Mouse (Mus musculus) testis, adult 2 months (tissue): ENCODE measurements around the gene Tsnax. TPM values are rescaled to one million over a fixed set of nuclear protein-coding genes. Genes with fewer than 3 reads are reported as not detected.

Experiments
- H3K27ac ChIP-seq: fragments of 200-500 bp; 2 replicates; pipeline ENCODE4 v1.5.1; 2012; ENCODE audit warnings: low read depth, low read length; ENCODE audit not compliant: control insufficient read depth, insufficient read depth
- H3K27me3 ChIP-seq: fragments of 200-500 bp; 2 replicates; pipeline ENCODE4 v1.6.1; 2012; ENCODE audit warnings: mild to moderate bottlenecking, low read length, moderate library complexity; ENCODE audit not compliant: control insufficient read depth, insufficient read depth
- H3K36me3 ChIP-seq: fragments of 200-500 bp; 2 replicates; pipeline ENCODE4 v1.6.1; 2012; ENCODE audit warnings: mild to moderate bottlenecking, low read length; ENCODE audit not compliant: control insufficient read depth, insufficient read depth
- H3K4me1 ChIP-seq: fragments of 200-500 bp; 2 replicates; pipeline ENCODE4 v1.6.1; 2012; ENCODE audit warnings: low read length; ENCODE audit not compliant: control insufficient read depth, insufficient read depth
- H3K4me3 ChIP-seq: fragments of 200-500 bp; 2 replicates; pipeline ENCODE4 v1.5.1; 2012; ENCODE audit warnings: low read depth, mild to moderate bottlenecking, low read length, moderate library complexity, mixed read lengths; ENCODE audit not compliant: control insufficient read depth
- CTCF ChIP-seq: fragments of 200-500 bp; IDR thresholded peaks from 2 replicates; pipeline ENCODE4 v1.5.1; 2012; ENCODE audit warnings: low read depth, mild to moderate bottlenecking, inconsistent platforms, low read length, moderate library complexity; ENCODE audit not compliant: control insufficient read depth, insufficient read depth, insufficient replicate concordance
- POLR2A ChIP-seq: fragments of 200-500 bp; IDR thresholded peaks from 2 replicates; pipeline ENCODE4 v1.6.1; 2012; ENCODE audit warnings: low read depth, mild to moderate bottlenecking, inconsistent platforms, low read length, moderate library complexity; ENCODE audit not compliant: control insufficient read depth
- polyA plus RNA-seq: library from polyadenylated mRNA; depleted of rRNA; stranded (reverse); fragments of >200 nt; gene quantifications from 2 replicates; pipeline ENCODE4 v1.2.3, GENCODE M21; 2012

Gene Tsnax
- polyA plus RNA-seq, 1 experiment = 41.8 TPM

GRCm38 (mm10) chr8:124980036-124980435 is 32.8 kb upstream of the Tsnax start:
- no peak overlapping the region for H3K4me3 ChIP-seq
- no peaks in the 10 kb centered on the region for H3K36me3 ChIP-seq
- H3K27me3 ChIP-seq = no peaks in the 10 kb centered on the region
- H3K4me1 ChIP-seq = peaks cover 3% of the 10 kb centered on the region; the same call in 1 of the 2 replicates
- H3K27ac ChIP-seq = no peak overlapping the region
- peak; percentile 82; the same call in 1 of the 2 replicates for TF ChIP-seq CTCF
- TF ChIP-seq POLR2A = no peak

- peak; percentile 87 for TF ChIP-seq CTCF
- no peak for TF ChIP-seq POLR2A
Measured at GRCm38 (mm10) chr8:124980828-124981227, 32.0 kb upstream of the Tsnax start.

GRCm38 (mm10) chr8:124990923-124991667 is 21.7 kb upstream of the Tsnax start:
- Histone ChIP-seq H3K27me3 (no peaks in the 10 kb centered on the region), H3K27ac (no peak overlapping the region), H3K36me3 (no peaks in the 10 kb centered on the region), H3K4me3 (peak overlapping the region; percentile 41), H3K4me1 (peaks cover 9% of the 10 kb centered on the region)
- TF ChIP-seq CTCF = no peak
- TF ChIP-seq POLR2A = no peak

More at GRCm38 (mm10) chr8:124980828-124981227, 32.0 kb upstream of the Tsnax start:
- Histone ChIP-seq H3K4me3 (no peak overlapping the region), H3K27ac (no peak overlapping the region), H3K27me3 (no peaks in the 10 kb centered on the region), H3K36me3 (no peaks in the 10 kb centered on the region), H3K4me1 (peaks cover 3% of the 10 kb centered on the region; the same call in 1 of the 2 replicates)

- no peak overlapping the region for H3K27ac ChIP-seq
- TF ChIP-seq POLR2A (no peak), CTCF (no peak)
- no peaks in the 10 kb centered on the region for H3K36me3 ChIP-seq
- peaks cover 9% of the 10 kb centered on the region for H3K4me1 ChIP-seq
- H3K4me3 ChIP-seq = peak overlapping the region; percentile 41; the same call in 1 of the 2 replicates
- no peaks in the 10 kb centered on the region for H3K27me3 ChIP-seq
Measured at GRCm38 (mm10) chr8:124991668-124991926, 21.2 kb upstream of the Tsnax start.

- peaks cover 9% of the 10 kb centered on the region for H3K4me1 ChIP-seq
- no peak overlapping the region for H3K27ac ChIP-seq
- no peaks in the 10 kb centered on the region for H3K27me3 ChIP-seq
- TF ChIP-seq CTCF (no peak), POLR2A (no peak)
- H3K4me3 ChIP-seq = no peak overlapping the region
- H3K36me3 ChIP-seq = no peaks in the 10 kb centered on the region
Measured at GRCm38 (mm10) chr8:124995776-124996175, 17.0 kb upstream of the Tsnax start.

GRCm38 (mm10) chr8:125024085-125024484 is 11.3 kb downstream of the Tsnax start:
- Histone ChIP-seq H3K27me3 (no peaks in the 10 kb centered on the region), H3K36me3 (peaks cover 1% of the 10 kb centered on the region; the same call in 1 of the 2 replicates), H3K4me1 (no peaks in the 10 kb centered on the region), H3K27ac (no peak overlapping the region), H3K4me3 (no peak overlapping the region)
- TF ChIP-seq CTCF = no peak
- no peak for TF ChIP-seq POLR2A

- H3K4me3 ChIP-seq = no peak overlapping the region
- peaks cover 3% of the 10 kb centered on the region for H3K36me3 ChIP-seq
Measured at GRCm38 (mm10) chr8:125027211-125027610, 14.4 kb downstream of the Tsnax start.

More at GRCm38 (mm10) chr8:125027211-125027610, 14.4 kb downstream of the Tsnax start:
- no peak for TF ChIP-seq CTCF
- no peak for TF ChIP-seq POLR2A
- no peaks in the 10 kb centered on the region for H3K27me3 ChIP-seq
- peak overlapping the region; percentile 32 for H3K27ac ChIP-seq
- H3K4me1 ChIP-seq = no peaks in the 10 kb centered on the region
